Mouse (Mus musculus) lung, embryonic 16.5 days (tissue): ENCODE data around the gene Ank2. TPM values are rescaled to one million over a fixed set of nuclear protein-coding genes. Genes with fewer than 3 reads are reported as not detected.

Source experiments
- ATAC-seq: fragments of 200-750 bp; cut with Nextera tagmentation; 2 replicates; pipeline ENCODE4 v1.8.0; 2017; ENCODE audit warnings: low read depth, mild to moderate bottlenecking, moderate library complexity
- H3K27ac ChIP-seq: fragments of 300-500 bp; sonication (generic); 2 replicates; pipeline ENCODE4 v1.5.1; 2014; ENCODE audit warnings: mild to moderate bottlenecking, control low read depth, low read length
- H3K27me3 ChIP-seq: fragments of 300-500 bp; sonication (generic); 2 replicates; pipeline ENCODE4 v1.6.1; 2014; ENCODE audit warnings: low read depth, low read length, mixed read lengths; ENCODE audit not compliant: control insufficient read depth, insufficient read depth
- H3K36me3 ChIP-seq: fragments of 300-500 bp; sonication (generic); 2 replicates; pipeline ENCODE4 v1.6.1; 2014; ENCODE audit warnings: low read length; ENCODE audit not compliant: control insufficient read depth, insufficient read depth
- H3K4me1 ChIP-seq: fragments of 300-500 bp; sonication (generic); replicated peaks from 2 replicates; pipeline ENCODE4 v1.6.1; 2014; ENCODE audit warnings: low read length, mixed read lengths; ENCODE audit not compliant: control insufficient read depth, insufficient read depth
- H3K4me2 ChIP-seq: fragments of 300-500 bp; sonication (generic); 2 replicates; pipeline ENCODE4 v1.6.1; 2014; ENCODE audit warnings: low read depth, low read length, control low read depth
- H3K4me3 ChIP-seq: fragments of 300-500 bp; sonication (generic); 2 replicates; pipeline ENCODE4 v1.5.1; 2014; ENCODE audit warnings: mild to moderate bottlenecking, low read length, control low read depth
- H3K9ac ChIP-seq: fragments of 300-500 bp; sonication (generic); 2 replicates; pipeline ENCODE4 v1.6.1; 2014; ENCODE audit warnings: low read length, control low read depth
- H3K9me3 ChIP-seq: fragments of 300-500 bp; sonication (generic); 2 replicates; pipeline ENCODE4 v1.6.1; 2016; ENCODE audit warnings: low read length; ENCODE audit not compliant: control insufficient read depth
- WGBS: fragments of 180-500 bp; shearing (Covaris S2); extraction: QIAGEN DNeasy Blood & Tissue Kit; methylation state at CpG from one replicate; pipeline ENCODE4 v1.1.7; 2014; 5-methylcytosine and 5-hydroxymethylcytosine counted together
- polyA plus RNA-seq: library from polyadenylated mRNA; unstranded; fragments of >200 nt; fragmentation: Nextera tagmentation; extraction: Ambion mirVana; gene quantifications from 2 replicates; pipeline ENCODE4 v1.2.1, GENCODE M21; 2015

The Ank2 gene
- polyA plus RNA-seq, 1 experiment from 2014 or later: 10.3 TPM

- WGBS: 92% methylated on average over 11 of the region's 11 CpGs
- H3K4me3 ChIP-seq: no peak overlapping the region
- no peak for ATAC-seq
- no peak overlapping the region for H3K4me2 ChIP-seq
- H3K4me1 ChIP-seq: peaks cover 2% of the 10 kb centered on the region; the same call in 1 of the 2 replicates
- H3K36me3 ChIP-seq: no peaks in the 10 kb centered on the region
- H3K9ac ChIP-seq: no peak overlapping the region
- no peaks in the 10 kb centered on the region for H3K27me3 ChIP-seq
- H3K27ac ChIP-seq: no peak overlapping the region
- H3K9me3 ChIP-seq: no peaks in the 10 kb centered on the region
These were observed 256.8 kb downstream of the Ank2 start for GRCm38 (mm10) chr3:127242234-127242810.

- no peak for ATAC-seq
- 84% methylated on average over 5 of the region's 5 CpGs for WGBS
These were observed 263.9 kb downstream of the Ank2 start for GRCm38 (mm10) chr3:127235271-127235670.

GRCm38 (mm10) chr3:127225799-127226730, 273.1 kb downstream of the Ank2 start:
- peak overlapping the region; percentile 39 for H3K4me3 ChIP-seq
- H3K4me2 ChIP-seq: peak overlapping the region; percentile 71
- ATAC-seq: peak; percentile 85
- H3K27ac ChIP-seq: no peak overlapping the region
- no peaks in the 10 kb centered on the region; the same call in 1 of the 2 replicates for H3K27me3 ChIP-seq
- no peaks in the 10 kb centered on the region for H3K36me3 ChIP-seq
- WGBS: 4% methylated on average over 26 of the region's 26 CpGs
- H3K4me1 ChIP-seq: peaks cover 11% of the 10 kb centered on the region
- H3K9me3 ChIP-seq: no peaks in the 10 kb centered on the region
- H3K9ac ChIP-seq: no peak overlapping the region

More at GRCm38 (mm10) chr3:127235271-127235670, 263.9 kb downstream of the Ank2 start:
- H3K4me1 ChIP-seq: no peaks in the 10 kb centered on the region
- no peak overlapping the region for H3K4me2 ChIP-seq
- no peak overlapping the region for H3K4me3 ChIP-seq
- H3K27ac ChIP-seq: no peak overlapping the region
- H3K27me3 ChIP-seq: no peaks in the 10 kb centered on the region
- no peaks in the 10 kb centered on the region for H3K36me3 ChIP-seq
- no peaks in the 10 kb centered on the region for H3K9me3 ChIP-seq
- H3K9ac ChIP-seq: no peak overlapping the region

- Histone ChIP-seq H3K4me1 (peaks cover 11% of the 10 kb centered on the region), H3K27ac (no peak overlapping the region), H3K27me3 (no peaks in the 10 kb centered on the region; the same call in 1 of the 2 replicates), H3K9ac (no peak overlapping the region), H3K9me3 (no peaks in the 10 kb centered on the region), H3K36me3 (no peaks in the 10 kb centered on the region), H3K4me3 (peak overlapping the region; percentile 39), H3K4me2 (peak overlapping the region; percentile 71)
- 12% methylated on average over 16 of the region's 16 CpGs for WGBS
- 0 out of 2 replicates have a peak, but pooled peaks have one; percentile 5 for ATAC-seq
These were observed 273.9 kb downstream of the Ank2 start for GRCm38 (mm10) chr3:127225167-127225798.

- Histone ChIP-seq H3K36me3 (no peaks in the 10 kb centered on the region), H3K9ac (no peak overlapping the region), H3K9me3 (no peaks in the 10 kb centered on the region), H3K4me3 (no peak overlapping the region), H3K4me2 (no peak overlapping the region), H3K4me1 (peaks cover 11% of the 10 kb centered on the region), H3K27ac (no peak overlapping the region), H3K27me3 (no peaks in the 10 kb centered on the region; the same call in 1 of the 2 replicates)
- no peak for ATAC-seq
- 63% methylated on average over 13 of the region's 13 CpGs for whole genome bisulfite sequencing
These were observed 274.6 kb downstream of the Ank2 start for GRCm38 (mm10) chr3:127224315-127225166.

GRCm38 (mm10) chr3:127222086-127222485, 277.1 kb downstream of the Ank2 start:
- H3K27me3 ChIP-seq: no peaks in the 10 kb centered on the region; the same call in 1 of the 2 replicates
- H3K4me2 ChIP-seq: no peak overlapping the region
- no peak for ATAC-seq
- no peak overlapping the region for H3K9ac ChIP-seq
- H3K27ac ChIP-seq: no peak overlapping the region
- H3K4me1 ChIP-seq: peaks cover 11% of the 10 kb centered on the region
- WGBS: 80% methylated on average over 2 of the region's 2 CpGs
- H3K9me3 ChIP-seq: no peaks in the 10 kb centered on the region
- no peak overlapping the region for H3K4me3 ChIP-seq
- no peaks in the 10 kb centered on the region for H3K36me3 ChIP-seq

GRCm38 (mm10) chr3:127220859-127221258, 278.3 kb downstream of the Ank2 start:
- H3K27ac ChIP-seq: no peak overlapping the region
- no peaks in the 10 kb centered on the region for H3K36me3 ChIP-seq
- H3K27me3 ChIP-seq: no peaks in the 10 kb centered on the region
- no peak overlapping the region for H3K4me3 ChIP-seq
- H3K9ac ChIP-seq: no peak overlapping the region
- 89% methylated on average over 9 of the region's 9 CpGs for WGBS
- no peak for ATAC-seq
- no peak overlapping the region for H3K4me2 ChIP-seq
- H3K4me1 ChIP-seq: peaks cover 6% of the 10 kb centered on the region
- H3K9me3 ChIP-seq: no peaks in the 10 kb centered on the region

- ATAC-seq: no peak
- Histone ChIP-seq H3K27ac (no peak overlapping the region), H3K27me3 (no peaks in the 10 kb centered on the region), H3K4me3 (no peak overlapping the region), H3K36me3 (no peaks in the 10 kb centered on the region), H3K4me1 (peaks cover 3% of the 10 kb centered on the region; the same call in 1 of the 2 replicates), H3K9ac (no peak overlapping the region), H3K4me2 (no peak overlapping the region), H3K9me3 (no peaks in the 10 kb centered on the region)
- 59% methylated on average over 5 of the region's 5 CpGs for WGBS
These were observed 285.6 kb downstream of the Ank2 start for GRCm38 (mm10) chr3:127213534-127213933.
